Mouse (Mus musculus) liver (tissue): Measurements from ENCODE around the gene Eif4e3.

ENCODE experiments used
- DNase-seq: peaks from one replicate; pipeline ENCODE4 v3.0.0-alpha.2; 2020; ENCODE audit warnings: mixed read lengths

Eif4e3 gene

DNA sequence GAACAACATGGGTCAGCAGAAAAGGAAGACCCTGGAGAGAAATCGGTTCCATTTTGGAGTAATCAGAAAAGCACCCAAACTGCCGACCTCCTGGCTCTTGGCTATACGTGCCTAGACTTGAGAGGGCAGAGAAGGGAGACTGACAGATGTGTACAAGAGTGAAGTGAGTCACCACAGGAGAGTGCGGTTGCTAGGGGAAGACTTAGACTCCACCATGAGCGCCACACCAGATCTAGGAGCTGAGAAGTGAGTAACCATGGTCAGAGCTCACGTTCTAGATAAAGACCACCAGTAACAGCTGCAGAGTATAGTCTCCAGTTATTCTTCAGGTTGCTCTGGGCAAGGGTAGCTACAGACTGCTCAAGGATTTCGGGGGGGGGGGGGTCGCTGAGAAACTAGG, 3.3 kb downstream of the Eif4e3 start:
- DNase-seq, result no peak

DNA sequence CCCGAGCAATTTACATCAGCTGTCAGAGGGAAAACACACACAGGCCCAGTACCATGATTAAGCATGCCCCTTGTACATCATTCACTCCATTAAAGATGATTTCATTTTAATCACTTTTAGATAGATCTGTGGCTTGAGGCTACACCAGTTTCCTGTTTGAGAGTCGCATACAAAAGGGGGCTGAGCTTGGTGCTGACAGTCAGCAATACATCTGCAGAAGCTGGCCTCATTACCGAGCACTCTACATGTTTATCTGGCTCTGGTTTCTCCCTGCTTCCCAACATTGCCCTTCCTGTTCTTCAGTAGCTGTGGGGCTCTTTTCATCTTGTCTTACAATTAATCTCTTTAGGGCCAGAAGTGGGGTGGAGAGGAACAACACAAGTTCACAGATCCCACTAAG, 6.1 kb downstream of the Eif4e3 start:
- DNase-seq, result no peak

DNA sequence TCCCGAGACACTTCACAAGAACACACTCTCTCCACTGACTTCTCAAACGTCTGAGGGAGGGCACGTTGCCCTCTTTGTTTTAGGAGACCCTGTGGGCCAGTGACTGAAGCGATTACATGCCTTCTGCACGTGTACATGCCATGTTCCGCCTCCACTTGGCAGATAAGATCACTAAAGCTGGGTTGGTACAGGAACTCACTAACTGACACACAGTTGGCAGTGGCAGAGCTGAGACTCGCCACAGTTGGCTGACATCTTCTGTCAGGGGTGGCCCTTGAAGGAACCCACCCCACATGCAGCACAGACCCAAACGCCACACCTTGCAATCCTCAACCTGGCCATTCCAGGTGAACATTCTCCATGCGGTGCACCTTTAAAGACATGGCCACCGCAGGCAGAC, 8.0 kb downstream of the Eif4e3 start:
- no peak for DNase-seq

DNA sequence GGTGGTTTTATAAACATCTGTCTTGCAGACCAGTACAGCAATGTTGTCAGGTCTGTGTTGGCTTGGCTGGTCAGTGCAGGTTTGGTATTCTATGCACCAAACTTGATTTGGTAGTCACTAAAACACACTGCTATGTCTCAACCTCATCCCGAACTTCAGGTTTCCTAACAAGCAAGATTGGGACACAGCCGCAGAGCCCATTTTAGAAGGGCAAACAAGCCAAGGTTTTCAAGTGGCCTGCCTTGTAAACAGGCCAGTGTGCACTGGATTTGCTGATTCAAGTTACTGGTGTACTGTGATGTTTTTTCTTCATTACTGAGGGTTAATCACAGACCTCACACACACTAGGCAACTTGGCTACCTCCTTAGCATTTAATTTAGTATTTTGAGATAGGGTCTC, 10.5 kb downstream of the Eif4e3 start:
- DNase-seq, result no peak

DNA sequence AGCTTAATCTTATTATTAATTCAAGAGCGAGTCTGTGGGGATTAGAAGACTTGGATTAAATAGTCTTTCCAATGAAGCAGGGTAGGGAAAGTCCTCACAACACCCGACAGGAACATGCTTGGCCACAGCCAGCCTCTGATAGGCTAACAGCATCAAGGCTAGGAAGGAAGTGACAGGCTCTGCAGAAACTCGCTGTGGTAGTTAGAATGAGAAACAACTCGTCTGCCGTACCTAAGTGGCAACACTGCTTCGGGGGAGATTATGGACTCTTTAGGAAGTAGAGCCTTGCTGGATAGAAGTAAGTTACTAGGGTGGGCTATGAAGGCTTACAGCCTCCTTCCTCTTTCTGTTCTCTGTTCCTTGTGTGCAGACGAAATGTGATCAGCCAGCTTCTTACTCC, 11.1 kb downstream of the Eif4e3 start:
- DNase-seq, result no peak

DNA sequence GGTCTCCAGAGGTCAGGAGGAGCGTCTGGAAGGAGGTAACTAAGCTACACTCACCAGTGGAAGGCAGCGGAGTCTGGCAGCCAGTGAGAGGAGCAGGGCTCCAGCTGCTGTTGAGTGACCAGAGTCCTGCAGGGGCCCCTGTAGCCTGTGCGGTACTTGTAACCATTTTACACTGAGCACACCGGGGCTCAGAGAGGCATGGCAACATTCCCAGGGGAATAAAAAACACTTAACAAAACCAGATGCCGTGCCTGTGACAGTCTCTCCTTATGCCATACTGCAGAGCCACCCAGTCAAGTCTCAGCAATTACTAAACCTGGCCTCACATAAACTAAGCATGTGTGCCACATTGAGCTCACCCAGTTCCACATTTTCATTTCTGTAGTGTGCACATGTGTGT, 12.2 kb downstream of the Eif4e3 start:
- no peak for DNase-seq

DNA sequence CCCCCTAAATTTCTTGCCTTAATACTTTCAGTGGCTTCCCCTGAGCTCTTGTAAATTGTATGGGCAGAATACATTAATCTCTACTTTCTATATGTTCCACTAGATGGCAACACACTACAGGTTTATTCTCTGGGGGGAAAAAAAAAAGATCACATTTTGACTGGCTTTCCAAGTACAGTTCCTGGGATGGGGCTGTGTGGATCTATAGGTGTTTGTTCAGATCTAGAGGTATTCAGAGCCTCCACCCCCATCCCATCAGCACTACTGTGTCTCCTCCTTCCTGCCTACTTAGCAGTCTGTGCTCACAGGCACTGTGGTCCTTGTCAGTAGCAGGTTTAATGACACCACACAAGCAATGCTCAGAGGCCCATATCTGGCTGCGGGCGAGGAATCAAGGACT, 14.2 kb downstream of the Eif4e3 start:
- DNase-seq, result no peak

DNA sequence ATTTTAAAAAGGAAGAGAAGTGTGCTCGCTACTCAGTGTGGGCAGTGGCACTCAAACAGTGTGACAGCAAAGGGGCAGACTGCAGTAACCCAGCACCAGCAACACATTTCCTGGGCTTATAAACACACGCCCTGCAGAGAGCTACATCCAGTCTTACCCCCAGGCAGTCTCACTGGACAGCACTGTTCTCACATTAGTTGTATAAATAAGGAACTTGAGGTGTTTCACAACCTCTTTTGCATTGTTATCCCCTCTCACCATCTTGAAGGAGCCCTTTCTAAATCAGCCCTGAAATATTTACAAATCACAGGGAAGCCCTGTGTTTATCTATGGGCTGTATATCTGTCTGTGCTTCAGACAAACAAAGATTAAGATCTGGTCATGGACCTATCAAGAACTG, 17.3 kb downstream of the Eif4e3 start:
- DNase-seq, result no peak

DNA sequence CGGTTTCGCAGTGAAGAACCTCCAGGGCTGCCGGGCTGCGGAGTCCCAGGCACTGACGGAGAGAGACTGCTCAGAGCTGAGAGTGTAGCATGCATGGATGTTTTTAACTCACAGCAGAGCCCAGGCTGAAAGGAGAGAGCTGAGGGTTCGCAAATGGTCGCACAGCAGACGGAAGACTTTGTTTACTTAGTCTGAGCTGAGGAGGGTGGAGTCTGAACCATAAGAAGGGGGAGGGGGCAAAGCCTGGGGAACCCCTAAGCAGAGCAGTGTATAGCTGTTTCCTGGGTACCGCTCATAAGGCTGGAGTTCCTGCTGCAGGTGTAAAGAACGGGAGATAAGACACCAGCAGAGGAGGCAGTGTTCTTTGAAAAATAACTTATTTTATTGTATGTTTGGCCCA, 20.2 kb downstream of the Eif4e3 start:
- DNase-seq, result no peak

DNA sequence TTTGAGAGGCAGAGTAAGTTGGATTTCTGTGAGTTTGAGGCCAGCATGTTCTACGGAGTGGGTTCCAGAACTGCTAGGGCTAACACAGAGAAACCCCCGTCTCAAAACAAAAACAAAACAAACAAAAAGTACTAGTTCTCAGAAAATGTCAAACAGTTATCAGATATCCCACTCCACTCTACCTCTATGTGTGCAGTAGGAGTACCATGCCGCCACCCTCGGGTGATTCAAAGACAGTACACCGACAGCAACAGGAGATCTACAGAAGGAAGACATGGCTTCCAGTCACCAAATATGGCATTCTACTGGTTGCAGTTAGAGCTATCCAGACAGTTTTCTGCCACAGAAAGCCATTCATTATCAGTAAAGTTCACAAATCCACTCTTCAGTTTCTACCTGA, 21.7 kb downstream of the Eif4e3 start:
- no peak for DNase-seq

DNA sequence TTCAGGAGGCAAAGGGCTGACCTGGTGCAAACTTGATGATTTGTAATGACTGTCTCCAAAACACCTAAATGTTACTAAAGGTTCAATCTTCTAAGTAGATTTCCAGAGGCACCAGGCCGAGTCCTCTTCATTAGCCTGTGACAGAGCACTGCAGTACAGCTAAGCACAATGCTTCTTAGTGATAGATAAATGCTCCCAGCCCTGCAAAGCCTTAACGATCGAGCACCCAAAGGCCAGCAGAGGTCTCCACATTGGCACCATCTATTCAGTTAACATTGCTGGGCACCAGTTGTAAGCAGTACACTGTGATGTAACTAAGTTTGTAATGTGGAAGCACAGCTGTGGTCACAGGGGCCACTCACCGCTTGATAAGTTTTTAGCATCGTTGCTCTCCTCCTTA, 22.2 kb downstream of the Eif4e3 start:
- DNase-seq, result no peak

DNA sequence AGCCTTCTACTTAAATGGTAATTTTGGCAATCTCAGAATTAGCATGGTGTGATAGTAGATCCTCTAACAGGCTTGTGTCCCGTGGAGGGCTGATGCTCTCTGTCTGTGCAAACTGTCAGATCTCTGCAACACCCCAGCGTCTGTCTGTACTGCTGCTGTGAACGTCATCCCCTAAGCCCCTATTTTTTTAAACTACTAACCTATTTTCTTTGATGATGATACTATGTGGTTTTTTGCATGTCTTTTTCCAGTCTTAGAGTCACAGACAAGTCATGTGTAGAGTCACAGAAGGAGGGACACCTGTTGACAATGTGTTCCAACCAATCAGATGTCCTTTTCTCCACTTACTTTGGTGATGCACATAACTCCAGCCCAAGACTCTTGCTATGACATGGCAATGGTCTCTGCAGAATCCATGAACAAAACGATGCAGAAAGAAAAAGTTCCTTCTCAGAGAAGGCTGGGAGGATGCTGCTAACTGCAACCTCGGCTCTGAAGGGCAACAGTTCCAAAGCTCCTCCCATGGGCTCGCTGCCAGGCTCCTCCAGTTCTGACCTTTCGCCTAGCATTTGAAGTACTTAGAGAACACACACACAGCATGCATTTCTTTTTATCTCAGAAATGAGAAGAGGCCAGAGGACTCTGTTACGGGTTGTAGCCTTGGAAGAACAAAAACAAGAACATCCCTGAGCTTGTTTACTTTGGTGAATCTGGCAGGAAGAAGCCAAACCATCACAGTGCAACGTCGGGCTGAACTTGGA, 23.0 kb downstream of the Eif4e3 start:
- DNase-seq, result peak; percentile 26

DNA sequence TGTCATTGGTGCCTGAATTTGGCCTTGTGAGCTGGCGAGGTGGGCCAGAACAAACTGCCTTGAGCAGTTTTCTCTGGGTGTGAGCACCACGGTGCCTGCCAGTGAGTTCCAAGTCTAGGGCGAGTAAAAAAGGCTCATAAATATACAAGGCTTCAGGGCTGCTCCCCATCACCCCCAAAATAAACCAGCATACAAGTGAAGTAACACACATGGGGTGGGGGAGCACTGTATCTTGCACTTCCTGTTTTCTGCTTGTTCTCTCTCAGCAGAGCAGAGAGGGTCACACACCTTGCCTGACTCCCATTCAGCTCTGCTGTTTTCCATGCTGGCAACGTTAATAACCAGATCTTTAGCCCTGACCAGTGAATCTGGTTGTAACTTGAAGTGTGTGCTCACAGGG, 29.1 kb downstream of the Eif4e3 start:
- no peak for DNase-seq

DNA sequence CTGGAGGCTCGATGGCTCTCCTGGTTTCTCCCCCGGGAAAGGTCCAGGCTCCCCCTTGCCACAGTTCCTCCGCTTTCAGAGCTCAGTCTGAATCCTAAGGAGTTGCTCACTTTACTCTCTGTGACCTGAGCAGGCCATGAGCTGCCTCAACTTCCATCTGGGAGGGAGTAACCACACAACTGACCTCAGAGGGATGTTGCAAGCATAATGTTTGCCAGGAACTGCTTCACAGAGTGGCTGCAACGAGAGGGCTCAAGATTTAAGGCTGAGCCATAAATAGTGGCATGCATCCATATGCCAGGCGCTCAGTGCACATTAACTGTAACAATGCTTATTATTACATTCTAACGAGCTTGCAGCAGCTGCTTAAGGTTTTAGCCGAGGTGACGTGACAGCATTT, 29.8 kb downstream of the Eif4e3 start:
- DNase-seq, result no peak

DNA sequence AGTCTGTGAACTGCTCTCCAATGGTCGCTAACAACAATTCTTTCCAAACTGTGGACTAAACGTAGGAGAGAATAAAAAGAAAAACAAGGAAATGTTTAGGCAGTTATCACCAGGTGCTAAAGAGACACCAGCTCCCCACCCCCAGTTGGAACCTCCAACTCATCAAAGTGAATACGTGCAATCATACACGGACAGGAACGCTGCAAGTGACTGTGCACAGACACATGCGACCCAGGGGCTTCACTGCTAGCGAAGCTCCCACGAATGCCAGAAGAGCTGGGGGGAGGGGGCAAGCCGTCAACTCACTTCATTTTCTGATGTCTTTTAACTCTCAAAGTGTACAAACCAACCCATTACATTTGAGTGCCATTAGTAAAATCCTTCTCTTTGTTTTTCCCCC, 30.4 kb downstream of the Eif4e3 start:
- DNase-seq, result no peak

DNA sequence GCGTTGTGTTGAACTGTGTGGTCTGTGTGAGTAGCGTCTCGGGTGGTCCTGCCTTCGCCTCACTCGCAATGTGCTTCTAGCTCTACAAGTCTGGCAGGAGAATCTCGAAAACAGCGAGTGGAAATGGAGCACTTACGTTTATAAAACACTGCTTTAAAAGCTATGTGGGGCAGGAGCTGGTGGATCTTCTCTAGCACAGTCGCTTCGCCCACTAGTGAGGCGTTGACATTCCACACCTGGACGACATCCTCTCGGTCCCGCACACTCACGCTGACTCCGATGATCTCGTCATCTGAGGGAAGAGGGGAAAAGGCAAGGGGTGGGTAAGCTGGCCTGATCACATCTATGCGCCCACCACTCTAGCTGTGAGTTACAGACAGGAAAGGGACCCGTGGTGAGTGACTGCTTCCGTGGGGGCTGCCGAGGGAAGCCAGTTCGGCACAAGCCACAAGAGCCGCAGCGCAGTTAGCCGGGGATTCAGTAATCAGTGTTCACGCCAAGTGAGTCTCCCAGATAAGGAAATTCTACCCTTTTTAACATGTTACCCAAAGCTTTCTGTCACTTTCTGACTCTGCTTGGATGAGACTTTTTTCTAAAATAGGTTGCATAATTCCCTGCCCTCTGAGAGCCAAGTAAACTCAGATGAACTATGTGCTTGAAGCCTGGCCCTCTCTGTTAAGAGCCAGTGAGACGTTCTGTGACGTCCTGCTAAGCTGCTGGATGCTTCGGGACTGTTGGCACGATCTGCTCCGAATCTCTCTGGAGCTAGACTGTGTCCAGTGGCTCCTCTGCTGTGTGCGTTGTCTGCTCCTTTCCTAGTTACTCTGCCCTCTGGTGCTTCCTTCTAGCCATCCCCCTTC, 34.2 kb downstream of the Eif4e3 start:
- DNase-seq, result no peak

DNA sequence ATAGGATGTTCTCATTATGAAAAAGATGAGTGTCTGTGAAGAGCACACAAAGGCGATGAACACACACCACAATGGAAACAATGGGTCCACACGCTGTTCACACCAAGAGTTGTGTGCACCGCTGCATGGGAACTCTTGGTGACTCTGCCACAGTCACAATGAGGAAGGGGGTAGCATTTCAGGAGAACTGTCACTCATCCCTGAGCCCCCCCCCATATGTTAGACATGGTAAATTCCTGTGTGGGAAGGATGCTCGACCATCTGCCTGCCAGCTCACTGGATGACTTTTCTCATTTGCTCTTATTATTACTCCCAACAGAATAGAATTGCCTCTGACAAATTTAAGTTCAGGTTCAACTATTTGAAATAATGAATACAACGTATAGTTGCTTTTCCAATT, 34.9 kb downstream of the Eif4e3 start:
- no peak for DNase-seq

DNA sequence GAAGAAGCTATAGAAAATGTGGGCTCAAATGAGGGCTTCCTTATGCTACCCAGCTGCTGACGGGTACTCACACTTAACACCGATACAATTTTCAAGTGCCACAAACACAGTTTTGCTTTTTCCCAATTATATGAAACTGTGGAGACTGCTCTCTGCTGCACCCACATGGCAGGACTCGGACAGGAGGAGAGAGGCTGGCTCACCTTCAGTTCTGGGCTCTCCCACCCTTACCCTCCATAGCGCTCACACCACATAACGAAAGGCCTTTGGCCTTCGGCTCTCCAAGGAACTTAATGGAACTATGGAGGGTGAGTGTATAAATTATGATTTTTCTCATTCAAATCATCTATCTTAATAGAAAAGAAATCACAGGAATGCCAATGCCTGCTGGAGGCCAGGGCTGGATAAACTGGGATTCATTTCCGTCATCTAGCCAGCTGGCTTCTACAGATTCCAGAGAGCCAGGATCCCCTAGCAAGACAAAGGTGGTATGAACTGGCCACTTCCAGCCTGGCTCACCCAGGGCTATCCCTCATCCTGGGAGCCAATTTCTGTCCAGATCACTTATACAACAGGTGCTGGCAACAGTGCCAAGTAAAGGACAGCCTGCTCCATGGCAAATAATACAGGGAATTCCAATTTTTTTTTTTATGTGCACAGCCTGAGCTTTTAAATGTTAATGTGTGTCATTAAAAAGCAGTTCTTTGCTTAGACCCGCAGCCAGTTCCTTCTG, 36.7 kb downstream of the Eif4e3 start:
- DNase-seq, result no peak

DNA sequence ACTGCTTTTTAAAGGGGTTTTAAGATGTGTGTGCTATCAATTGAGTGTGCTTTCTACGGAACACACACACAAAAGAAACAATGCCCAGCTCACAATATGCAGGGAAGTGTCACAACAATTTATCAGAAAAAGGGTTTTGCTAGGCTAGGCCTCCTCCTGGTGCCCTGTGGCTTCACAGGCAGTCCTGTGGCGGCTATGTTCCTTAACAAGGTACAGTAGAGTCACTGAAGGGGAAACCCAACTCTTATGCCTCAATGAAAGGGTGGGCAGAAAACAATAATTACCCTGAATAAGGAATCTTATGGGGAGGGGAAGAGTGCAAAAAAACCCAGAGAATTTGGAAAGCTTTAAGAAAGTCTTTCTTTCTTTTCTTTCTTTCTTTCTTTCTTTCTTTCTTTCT, 40.2 kb downstream of the Eif4e3 start:
- no peak for DNase-seq

DNA sequence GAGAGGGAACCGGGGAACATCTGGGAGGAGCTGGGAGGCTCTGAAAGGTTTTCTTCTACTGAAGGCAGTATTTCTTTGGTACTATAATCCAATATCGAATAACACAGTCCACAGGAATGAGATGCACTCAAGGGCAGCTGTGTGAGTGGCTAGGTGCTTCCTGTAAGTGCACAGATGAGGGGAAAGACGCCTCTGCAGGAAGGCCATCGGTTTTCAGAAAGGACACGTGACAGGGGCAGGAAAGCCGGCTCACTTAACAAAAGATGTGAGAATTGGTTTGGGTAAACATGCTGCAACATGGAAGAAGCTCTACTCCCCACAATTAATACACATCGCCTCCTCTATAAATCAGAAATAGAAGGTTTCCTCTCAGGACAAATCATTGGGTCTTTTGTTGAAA, 40.8 kb downstream of the Eif4e3 start:
- no peak for DNase-seq

DNA sequence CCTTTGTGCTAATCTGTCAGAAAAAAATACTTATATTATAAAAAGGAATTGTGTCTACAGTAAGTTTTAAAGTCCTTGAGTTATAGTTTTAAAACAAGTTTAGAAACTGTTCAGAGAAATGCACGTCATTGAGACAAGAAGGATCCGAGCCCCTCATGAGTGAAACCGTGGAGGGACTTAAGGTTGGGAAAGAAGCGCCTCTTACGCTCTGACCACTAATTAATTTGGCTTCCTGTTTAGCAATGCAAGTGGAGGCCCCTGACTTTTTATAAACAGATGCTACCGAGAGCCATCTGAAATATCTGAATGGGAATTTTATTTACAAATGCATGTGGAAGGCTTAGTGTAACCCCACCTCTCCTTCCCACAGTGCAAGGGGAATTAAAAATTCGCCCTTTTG, 41.3 kb downstream of the Eif4e3 start:
- DNase-seq, result no peak

DNA sequence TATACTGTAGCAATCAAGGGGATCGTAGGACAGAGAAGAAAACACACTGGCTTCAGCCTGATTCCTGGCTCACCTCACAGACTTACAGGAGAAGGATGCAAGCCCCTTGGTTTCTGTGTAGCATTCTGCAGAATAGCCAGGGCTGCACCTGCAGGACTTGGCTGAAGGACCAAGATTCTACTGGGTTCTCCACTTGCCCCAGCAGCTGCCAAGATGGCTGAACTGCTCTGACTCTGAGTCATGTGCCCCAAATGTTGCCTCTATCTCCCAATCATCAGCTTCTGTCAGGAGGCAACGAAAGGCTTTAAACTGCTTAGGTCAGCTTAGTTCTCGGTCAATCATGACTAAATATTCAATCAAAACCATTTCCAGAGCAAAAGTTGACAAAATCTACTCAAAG, 42.0 kb downstream of the Eif4e3 start:
- no peak for DNase-seq

DNA sequence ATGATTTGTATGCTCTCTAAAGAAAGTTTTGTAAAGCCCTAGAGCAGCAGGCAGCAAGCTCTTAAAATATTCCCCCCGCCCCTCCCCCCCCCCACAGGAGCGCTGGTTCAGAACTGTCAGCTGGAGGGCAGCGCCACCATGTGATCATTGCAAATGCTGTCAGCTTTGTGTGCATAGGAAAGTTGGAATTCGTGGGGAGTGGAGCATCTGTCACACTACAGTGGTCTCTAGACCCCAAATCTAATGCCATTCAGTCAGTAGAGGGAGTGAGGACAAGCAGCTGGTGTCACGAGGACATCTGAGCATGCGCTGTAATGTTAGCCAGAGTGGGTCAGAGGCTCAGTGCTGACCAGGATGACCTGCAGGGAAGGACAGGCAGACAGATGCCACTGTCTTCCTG, 42.9 kb downstream of the Eif4e3 start:
- DNase-seq, result peak; percentile 35

DNA sequence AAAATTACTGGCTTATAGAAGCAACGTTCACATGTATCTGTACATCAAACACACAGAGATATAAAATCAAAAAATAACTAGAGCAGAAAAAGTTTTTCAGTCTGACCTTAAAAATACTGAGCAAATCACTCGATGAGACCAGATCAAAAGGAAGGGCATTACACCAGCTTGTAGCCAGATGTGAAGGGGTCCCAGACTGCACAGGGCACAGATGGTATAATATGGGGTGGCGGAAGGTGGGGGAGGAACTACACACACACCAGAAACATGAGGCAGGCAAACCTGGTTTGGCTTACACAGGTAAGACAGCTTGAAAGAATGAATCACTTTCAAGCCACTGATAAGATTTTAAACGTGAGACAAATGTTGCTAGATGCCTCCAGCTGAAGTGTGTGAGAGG, 45.4 kb downstream of the Eif4e3 start:
- DNase-seq, result no peak
